Mouse (Mus musculus) bone marrow, adult 2 months (tissue): Measurements from ENCODE around the gene Bex1.

Experiments used
- CTCF ChIP-seq: fragments of 200-500 bp; IDR thresholded peaks from 2 replicates; pipeline ENCODE4 v1.5.1; 2011; ENCODE audit warnings: low read length, control low read depth; ENCODE audit not compliant: control insufficient read depth, insufficient read depth
- POLR2A ChIP-seq: fragments of 200-500 bp; IDR thresholded peaks from 2 replicates; pipeline ENCODE4 v1.6.1; 2011; ENCODE audit warnings: low read depth, mild to moderate bottlenecking, control low read depth, low read length, borderline replicate concordance; ENCODE audit not compliant: control insufficient read depth

DNA sequence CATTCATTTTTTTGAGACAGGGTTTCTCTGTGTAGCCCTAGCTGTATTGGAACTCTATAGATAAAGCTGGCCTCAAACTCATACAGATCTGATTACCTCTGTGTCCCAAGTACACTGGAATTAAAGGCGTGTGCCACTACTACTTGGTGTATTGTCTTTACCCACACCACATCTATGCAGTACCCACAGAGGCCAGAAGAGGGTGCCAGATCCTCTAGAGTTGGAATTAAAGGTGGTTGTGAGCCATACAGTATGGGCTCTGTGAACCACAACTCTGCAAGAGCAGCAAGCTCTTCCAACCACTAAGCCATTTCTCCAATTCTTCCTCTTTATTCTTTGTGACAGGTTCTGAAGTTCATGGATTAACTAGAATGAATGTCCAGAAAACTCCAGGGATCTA lies 18.4 kb downstream of the Bex1 start:
- TF ChIP-seq CTCF (no peak), POLR2A (no peak)
